Mouse (Mus musculus) ovary, adult 18-20 months (tissue): ENCODE data around the gene Aff3.

Source experiments
- DNase-seq: peaks from one replicate; pipeline ENCODE4 v3.0.0; 2022; ENCODE audit warnings: low spot score, mixed read lengths

The Aff3 gene

GRCm38 (mm10) chr1:38321861-38322260, 342.9 kb downstream of the Aff3 start:
- no peak for DNase-seq

- DNase-seq: no peak
Measured at GRCm38 (mm10) chr1:38320971-38321305, 343.8 kb downstream of the Aff3 start.

- no peak for DNase-seq
Measured at GRCm38 (mm10) chr1:38320126-38320970, 344.4 kb downstream of the Aff3 start.

- no peak for DNase-seq
Measured at GRCm38 (mm10) chr1:38318614-38319013, 346.1 kb downstream of the Aff3 start.

GRCm38 (mm10) chr1:38315992-38316391, 348.8 kb downstream of the Aff3 start:
- DNase-seq: no peak

- DNase-seq: no peak
Measured at GRCm38 (mm10) chr1:38310496-38310895, 354.3 kb downstream of the Aff3 start.

- no peak for DNase-seq
Measured at GRCm38 (mm10) chr1:38310076-38310475, 354.7 kb downstream of the Aff3 start.

- no peak for DNase-seq
Measured at GRCm38 (mm10) chr1:38309341-38309740, 355.4 kb downstream of the Aff3 start.

- no peak for DNase-seq
Measured at GRCm38 (mm10) chr1:38308705-38308996, 356.1 kb downstream of the Aff3 start.

- peak; percentile 33 for DNase-seq
Measured at GRCm38 (mm10) chr1:38307821-38308704, 356.7 kb downstream of the Aff3 start.

- no peak for DNase-seq
Measured at GRCm38 (mm10) chr1:38307234-38307633, 357.5 kb downstream of the Aff3 start.

GRCm38 (mm10) chr1:38306146-38306545, 358.6 kb downstream of the Aff3 start:
- no peak for DNase-seq

- no peak for DNase-seq
Measured at GRCm38 (mm10) chr1:38304376-38304775, 360.4 kb downstream of the Aff3 start.

GRCm38 (mm10) chr1:38298291-38298690, 366.5 kb downstream of the Aff3 start:
- DNase-seq: no peak

- no peak for DNase-seq
Measured at GRCm38 (mm10) chr1:38294906-38295305, 369.8 kb downstream of the Aff3 start.

GRCm38 (mm10) chr1:38294336-38294695, 370.4 kb downstream of the Aff3 start:
- DNase-seq: no peak

- no peak for DNase-seq
Measured at GRCm38 (mm10) chr1:38293671-38294335, 371.0 kb downstream of the Aff3 start.

GRCm38 (mm10) chr1:38292851-38293250, 371.9 kb downstream of the Aff3 start:
- no peak for DNase-seq

GRCm38 (mm10) chr1:38291915-38292314, 372.8 kb downstream of the Aff3 start:
- no peak for DNase-seq

- no peak for DNase-seq
Measured at GRCm38 (mm10) chr1:38291497-38291896, 373.3 kb downstream of the Aff3 start.

GRCm38 (mm10) chr1:38290881-38291280, 373.9 kb downstream of the Aff3 start:
- no peak for DNase-seq

GRCm38 (mm10) chr1:38289891-38290290, 374.9 kb downstream of the Aff3 start:
- DNase-seq: no peak

- DNase-seq: no peak
Measured at GRCm38 (mm10) chr1:38288716-38289115, 376.0 kb downstream of the Aff3 start.
